Mouse (Mus musculus) heart, embryonic 11.5 days (tissue): ENCODE measurements at regions not wholly inside any gene's neighbourhood (a gene's known extent, or its start where the extent isn't known, plus 50 kb on each side); places are given as distances from the start of the nearest gene placed in this dataset.

Experiments
- ATAC-seq: fragments of 200-750 bp; cut with Nextera tagmentation; replicated peaks from 2 replicates; pipeline ENCODE4 v1.8.0; 2017; ENCODE audit warnings: moderate library complexity; ENCODE audit not compliant: insufficient number of reproducible peaks, low FRiP score, low TSS enrichment
- H3K27ac ChIP-seq: fragments of 300-500 bp; sonication (generic); 2 replicates; pipeline ENCODE4 v1.5.1; 2014; ENCODE audit warnings: mild to moderate bottlenecking, low read depth, low read length
- H3K27me3 ChIP-seq: fragments of 300-500 bp; sonication (generic); 2 replicates; pipeline ENCODE4 v1.6.1; 2014; ENCODE audit warnings: mild to moderate bottlenecking, low read length, mixed read lengths; ENCODE audit not compliant: control insufficient read depth, insufficient read depth
- H3K36me3 ChIP-seq: fragments of 300-500 bp; sonication (generic); 2 replicates; pipeline ENCODE4 v1.6.1; 2014; ENCODE audit warnings: mild to moderate bottlenecking, low read length, moderate library complexity, mixed read lengths; ENCODE audit not compliant: control insufficient read depth, insufficient read depth
- H3K4me1 ChIP-seq: fragments of 300-500 bp; sonication (generic); 2 replicates; pipeline ENCODE4 v1.6.1; 2014; ENCODE audit warnings: low read length; ENCODE audit not compliant: control insufficient read depth, insufficient read depth
- H3K4me2 ChIP-seq: fragments of 300-500 bp; sonication (generic); 2 replicates; pipeline ENCODE4 v1.6.1; 2014; ENCODE audit warnings: mild to moderate bottlenecking, moderate library complexity
- H3K4me3 ChIP-seq: fragments of 300-500 bp; sonication (generic); 2 replicates; pipeline ENCODE4 v1.5.1; 2014; ENCODE audit warnings: low read depth, low read length
- H3K9ac ChIP-seq: fragments of 300-500 bp; sonication (generic); 2 replicates; pipeline ENCODE4 v1.6.1; 2014; ENCODE audit warnings: mild to moderate bottlenecking, low read depth, low read length, moderate library complexity
- H3K9me3 ChIP-seq: fragments of 300-500 bp; sonication (generic); replicated peaks from 2 replicates; pipeline ENCODE4 v1.6.1; 2016; ENCODE audit warnings: low read length; ENCODE audit not compliant: control insufficient read depth
- WGBS: fragments of 180-500 bp; shearing (Covaris S2); extraction: QIAGEN DNeasy Blood & Tissue Kit; methylation state at CpG from one replicate; pipeline ENCODE4 v1.1.7; 2014; ENCODE audit not compliant: insufficient replicate concordance; 5-methylcytosine and 5-hydroxymethylcytosine counted together

DNA sequence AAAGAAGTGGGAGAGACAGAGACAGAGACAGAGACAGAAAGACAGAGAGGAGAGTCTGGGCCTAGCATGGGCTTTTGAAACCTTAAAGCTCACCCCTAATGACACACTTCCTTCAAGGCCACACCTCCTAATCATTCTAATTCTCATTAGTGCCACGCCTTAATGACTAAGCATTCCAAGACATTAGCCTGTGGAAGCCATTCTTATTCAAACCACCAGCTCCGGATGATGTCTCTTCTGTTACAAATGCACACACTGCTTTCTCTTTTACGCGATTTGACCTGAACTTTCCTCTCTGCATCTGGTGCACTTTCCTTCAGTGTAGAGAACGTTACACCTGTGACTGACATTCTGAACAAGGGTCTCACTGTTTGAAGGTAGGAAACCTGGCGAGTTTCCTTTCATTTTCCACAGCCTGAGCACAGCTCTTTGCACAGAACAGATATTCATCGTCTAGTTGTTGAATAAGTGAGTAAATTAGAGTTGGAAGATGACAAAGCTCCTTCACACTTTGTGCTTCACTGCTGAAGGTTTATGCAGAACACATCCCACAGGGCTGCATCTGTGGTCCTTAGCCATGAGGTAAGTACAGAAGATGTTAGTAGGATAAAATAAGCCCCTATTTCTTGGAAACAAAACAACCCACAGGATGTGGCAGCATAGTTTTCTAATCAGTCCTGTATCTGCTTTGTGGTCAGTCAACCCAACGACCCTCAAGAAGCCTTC lies 116.8 kb downstream of the Faxc start:
- H3K4me2 ChIP-seq, result no peak overlapping the region
- H3K9ac ChIP-seq, result no peak overlapping the region
- H3K36me3 ChIP-seq, result no peaks in the 10 kb centered on the region
- no peak overlapping the region for H3K4me3 ChIP-seq
- 63% methylated on average over 8 of the region's 8 CpGs for WGBS
- H3K9me3 ChIP-seq, result no peaks in the 10 kb centered on the region
- no peaks in the 10 kb centered on the region for H3K4me1 ChIP-seq
- H3K27ac ChIP-seq, result no peak overlapping the region
- ATAC-seq, result no peak
- H3K27me3 ChIP-seq, result no peaks in the 10 kb centered on the region

DNA sequence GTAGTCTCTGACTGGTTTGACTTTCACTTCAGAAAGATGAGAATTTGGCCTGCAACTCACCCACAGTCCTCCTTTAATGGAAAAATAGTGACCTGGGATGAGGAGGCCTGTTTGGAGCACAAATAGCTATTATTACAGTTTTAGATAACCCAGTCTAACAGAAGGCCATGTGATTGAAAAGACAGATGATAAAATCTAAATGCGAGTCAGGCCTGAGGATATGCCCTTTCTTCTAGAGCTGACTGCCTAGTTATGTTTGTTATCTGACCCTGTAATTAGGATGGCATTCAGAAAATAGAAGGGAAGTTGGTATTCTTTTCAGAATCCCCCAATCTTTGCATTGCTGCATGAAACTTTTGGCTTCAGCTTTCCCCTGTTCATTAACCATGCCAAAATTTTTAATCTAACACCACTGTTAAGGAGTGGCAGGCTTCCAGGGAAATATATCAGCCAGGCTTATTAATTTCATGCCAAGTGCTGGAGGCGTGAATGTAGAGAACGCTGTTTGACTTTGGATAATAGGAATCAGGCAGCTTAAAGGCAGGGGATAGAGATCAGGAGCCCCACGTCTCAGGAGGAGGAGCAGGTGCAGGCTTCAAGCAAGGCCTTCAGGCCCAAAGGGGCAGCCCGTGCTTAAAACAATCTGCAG lies 135.8 kb downstream of the Faxc start:
- Histone ChIP-seq H3K4me3 (no peak overlapping the region), H3K9me3 (no peaks in the 10 kb centered on the region), H3K27me3 (no peaks in the 10 kb centered on the region), H3K27ac (no peak overlapping the region), H3K9ac (no peak overlapping the region), H3K36me3 (no peaks in the 10 kb centered on the region), H3K4me2 (no peak overlapping the region), H3K4me1 (no peaks in the 10 kb centered on the region)
- no peak for ATAC-seq
- WGBS, result 59% methylated on average over 5 of the region's 5 CpGs

DNA sequence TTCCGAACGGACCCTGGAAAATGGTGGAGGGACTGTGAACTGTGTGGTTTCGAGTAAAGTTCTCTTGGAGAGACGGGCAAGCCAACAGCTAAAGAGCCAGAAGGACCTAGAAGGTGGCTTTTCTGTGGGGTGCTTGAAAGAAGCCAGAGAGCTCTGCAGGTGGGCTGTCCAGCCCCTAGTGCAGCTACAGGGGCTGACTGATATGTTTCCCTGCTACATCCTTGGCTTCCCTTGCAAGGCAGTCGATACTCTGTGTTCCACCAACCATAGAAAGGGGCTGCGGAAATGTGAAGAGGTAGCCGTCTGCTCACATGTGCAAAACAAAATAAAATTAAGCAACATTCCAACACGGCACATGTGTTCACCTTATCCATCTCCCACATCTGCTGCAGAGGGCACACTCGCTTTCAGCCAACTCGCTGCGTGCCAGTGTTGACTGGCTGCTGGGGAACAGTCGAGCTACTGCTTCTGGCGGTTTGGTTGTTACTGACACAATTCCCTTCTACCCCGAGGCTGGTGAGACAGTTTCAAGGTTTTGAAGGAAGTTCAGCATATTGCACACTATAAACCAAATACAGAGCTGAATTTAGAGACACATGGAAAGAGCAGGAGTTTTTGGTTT lies 136.7 kb downstream of the Faxc start:
- Histone ChIP-seq H3K4me1 (no peaks in the 10 kb centered on the region), H3K4me3 (no peak overlapping the region), H3K27me3 (no peaks in the 10 kb centered on the region), H3K27ac (no peak overlapping the region), H3K36me3 (no peaks in the 10 kb centered on the region), H3K9ac (no peak overlapping the region), H3K9me3 (no peaks in the 10 kb centered on the region), H3K4me2 (no peak overlapping the region)
- 80% methylated on average over 14 of the region's 14 CpGs for WGBS
- ATAC-seq, result no peak

DNA sequence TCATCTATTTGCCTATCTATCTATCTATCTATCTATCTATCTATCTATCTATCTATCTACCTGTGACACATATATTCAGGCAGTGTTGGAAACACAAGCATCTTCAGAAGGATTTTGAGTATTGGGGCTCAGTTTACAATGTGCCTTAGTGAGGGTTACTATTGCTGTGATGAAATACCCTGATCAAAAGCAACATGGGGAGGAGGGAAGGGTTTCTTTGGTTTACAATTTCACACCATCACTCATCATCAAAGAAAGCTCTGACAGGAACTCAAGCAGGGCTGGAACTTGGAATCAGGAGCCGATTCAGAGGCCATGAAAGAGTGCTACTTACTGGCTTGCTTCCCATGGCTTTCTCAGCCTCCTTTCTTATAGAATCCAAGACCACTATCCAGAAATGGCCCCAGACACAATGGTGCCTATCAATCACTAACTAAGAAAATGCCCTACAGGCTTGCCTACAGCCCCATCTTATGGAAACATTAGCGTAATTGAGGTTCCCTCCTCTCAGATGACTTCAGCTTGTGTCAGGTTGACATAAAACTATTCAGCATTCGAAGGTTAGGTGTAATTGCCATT lies 157.2 kb downstream of the Faxc start:
- H3K27me3 ChIP-seq, result no peaks in the 10 kb centered on the region
- 65% methylated on average over 3 of the region's 3 CpGs for WGBS
- no peak for ATAC-seq

DNA sequence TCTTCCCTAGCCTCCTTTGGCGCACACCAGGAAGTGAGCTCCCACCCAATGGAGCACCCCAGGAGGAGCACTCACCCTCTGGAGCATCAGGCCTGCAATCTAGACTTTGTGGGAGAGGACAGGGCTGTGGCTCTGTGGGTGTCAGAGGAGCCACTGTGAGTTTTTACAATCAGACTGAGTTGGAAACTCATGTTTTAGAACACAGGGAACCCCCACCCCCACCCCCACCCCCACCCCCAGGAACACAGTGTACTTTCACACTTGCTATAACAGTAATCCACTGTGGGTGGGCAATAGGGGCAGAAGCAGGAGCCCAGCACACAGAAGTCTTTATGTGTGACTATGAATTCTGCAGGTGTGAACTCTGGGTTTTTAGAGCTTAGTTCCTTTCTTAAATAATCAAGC lies 158.5 kb downstream of the Faxc start:
- no peak overlapping the region for H3K9ac ChIP-seq
- H3K27ac ChIP-seq, result no peak overlapping the region
- no peak overlapping the region for H3K4me3 ChIP-seq
- no peak overlapping the region for H3K4me2 ChIP-seq
- no peaks in the 10 kb centered on the region for H3K9me3 ChIP-seq
- ATAC-seq, result no peak
- H3K4me1 ChIP-seq, result no peaks in the 10 kb centered on the region
- no peaks in the 10 kb centered on the region for H3K36me3 ChIP-seq
- no peaks in the 10 kb centered on the region for H3K27me3 ChIP-seq
- WGBS, result 100% methylated on average over 1 of the region's 1 CpGs

More for the DNA sequence above, 157.2 kb downstream of the Faxc start:
- Histone ChIP-seq H3K36me3 (no peaks in the 10 kb centered on the region), H3K9me3 (no peaks in the 10 kb centered on the region), H3K9ac (no peak overlapping the region), H3K4me2 (no peak overlapping the region), H3K4me1 (no peaks in the 10 kb centered on the region), H3K4me3 (no peak overlapping the region), H3K27ac (no peak overlapping the region)

DNA sequence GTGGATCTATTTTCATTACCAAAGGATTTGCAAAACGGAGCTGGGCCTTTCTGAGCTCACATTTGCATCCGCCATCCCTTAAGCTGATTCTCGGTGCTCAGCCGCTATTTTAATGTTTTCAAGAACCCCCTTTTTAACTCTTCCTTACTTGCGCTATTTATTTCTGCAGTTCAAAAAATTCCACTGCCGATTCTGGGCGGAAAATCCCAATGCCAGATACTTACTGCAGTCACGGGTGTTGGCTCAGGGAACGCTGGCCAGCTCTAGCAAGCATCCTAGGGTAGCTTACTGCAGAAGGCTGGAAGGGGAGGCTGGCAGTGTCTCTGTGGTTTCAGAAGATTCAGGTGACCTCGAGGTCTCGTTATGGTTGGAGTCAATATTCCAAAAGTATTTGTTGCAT lies 159.4 kb downstream of the Faxc start:
- Histone ChIP-seq H3K9ac (no peak overlapping the region), H3K9me3 (no peaks in the 10 kb centered on the region), H3K4me2 (no peak overlapping the region), H3K36me3 (no peaks in the 10 kb centered on the region), H3K27ac (no peak overlapping the region), H3K4me1 (no peaks in the 10 kb centered on the region), H3K27me3 (no peaks in the 10 kb centered on the region), H3K4me3 (no peak overlapping the region)
- WGBS, result 69% methylated on average over 11 of the region's 11 CpGs
- ATAC-seq, result no peak

DNA sequence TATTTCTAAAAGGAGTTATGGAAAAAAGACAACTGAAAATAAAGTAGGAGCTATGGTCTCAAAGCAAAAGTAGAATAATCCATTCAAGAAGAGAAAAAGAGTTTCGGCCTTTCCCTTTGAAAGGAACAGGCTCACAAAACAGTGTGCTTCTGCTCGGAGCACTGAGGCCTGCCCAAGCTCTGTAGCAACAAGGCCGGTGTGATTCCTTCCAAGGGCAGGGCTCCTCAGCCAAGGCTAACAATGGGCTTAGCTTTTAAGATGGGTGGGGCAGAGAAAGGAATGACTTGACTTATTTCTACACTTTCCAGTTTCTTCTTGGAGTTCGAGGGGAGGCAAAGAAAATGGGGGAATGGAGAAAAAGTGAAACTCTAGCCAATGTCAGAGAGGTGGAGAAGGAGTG lies 161.4 kb downstream of the Faxc start:
- Histone ChIP-seq H3K27ac (no peak overlapping the region), H3K4me1 (no peaks in the 10 kb centered on the region), H3K36me3 (no peaks in the 10 kb centered on the region), H3K4me2 (no peak overlapping the region), H3K4me3 (no peak overlapping the region), H3K27me3 (no peaks in the 10 kb centered on the region), H3K9me3 (no peaks in the 10 kb centered on the region), H3K9ac (no peak overlapping the region)
- no peak for ATAC-seq
- 87% methylated on average over 4 of the region's 4 CpGs for WGBS

DNA sequence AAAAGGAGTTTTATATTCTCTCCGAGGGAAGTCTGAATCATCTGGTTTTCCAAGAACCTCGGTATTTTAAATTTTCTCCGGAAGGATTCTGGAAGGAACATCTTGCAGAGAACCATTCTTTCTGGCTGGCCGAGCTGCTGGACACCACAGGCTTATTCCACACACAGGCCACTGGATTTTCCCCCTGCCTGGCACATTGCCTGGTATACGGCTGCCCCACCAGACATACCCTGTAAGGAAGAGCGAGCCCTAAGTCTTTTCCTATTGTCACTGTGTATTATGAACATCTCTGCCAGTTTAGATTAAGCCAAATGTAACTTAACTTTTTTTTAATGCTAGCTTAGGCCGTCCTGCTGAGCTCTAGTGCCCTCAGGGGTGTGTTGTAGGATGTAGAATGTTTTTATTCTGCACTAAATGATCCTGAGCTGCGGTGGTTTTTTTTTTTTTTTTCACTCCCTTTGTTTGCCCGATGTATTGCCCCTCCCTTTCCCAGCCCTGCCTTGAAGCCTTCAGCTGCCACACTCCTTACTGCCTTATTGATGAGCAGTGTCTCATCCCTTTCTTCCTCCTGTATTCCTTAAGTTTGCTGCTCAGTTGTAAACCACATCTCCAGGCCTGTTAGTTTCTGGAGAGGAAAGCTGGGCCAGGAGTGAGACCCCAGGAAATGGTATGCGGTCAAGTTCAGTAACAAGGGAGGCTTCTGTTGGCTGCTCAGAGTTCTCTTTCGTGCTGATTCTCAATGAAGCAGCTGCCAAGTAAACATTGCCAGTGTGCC lies 164.3 kb downstream of the Faxc start:
- Histone ChIP-seq H3K4me1 (no peaks in the 10 kb centered on the region), H3K27ac (no peak overlapping the region), H3K4me3 (no peak overlapping the region), H3K27me3 (no peaks in the 10 kb centered on the region), H3K9ac (no peak overlapping the region), H3K36me3 (no peaks in the 10 kb centered on the region), H3K4me2 (no peak overlapping the region), H3K9me3 (no peaks in the 10 kb centered on the region)
- 52% methylated on average over 11 of the region's 11 CpGs for WGBS
- ATAC-seq, result no peak
